ENCODE assay signal across 8 mouse cellular contexts in genomic region chr7:59230768-59231167, GRCm38 (mm10). TPM values are rescaled to one million over a fixed set of nuclear protein-coding genes. Genes with fewer than 3 reads are reported as not detected.
DNase-seq lines count a peak whose midpoint lies in the region; ATAC-seq lines count a peak whose summit lies in the region.

No protein-coding gene starts in this region.

- peak overlapping the region; percentile 82 for H3K4me2 ChIP-seq in intestine, embryonic 14.5 days (ENCODE audit: low read length)
- no peak overlapping the region for H3K4me2 ChIP-seq in intestine, embryonic 16.5 days (ENCODE audit: low read depth, low read length)
- peak overlapping the region; percentile 58 for H3K4me2 ChIP-seq in embryonic facial prominence, embryonic 12.5 days (replicated peaks)
- peak overlapping the region; percentile 70 for H3K4me2 ChIP-seq in hindbrain, embryonic 16.5 days (ENCODE audit: low read length)
- peak overlapping the region; percentile 54 for H3K4me2 ChIP-seq in midbrain, embryonic 13.5 days (replicated peaks)

- H3K9me3 ChIP-seq in intestine, embryonic 14.5 days (ENCODE audit: control insufficient read depth, low read length) = no peaks in the 10 kb centered on the region
- H3K9me3 ChIP-seq in intestine, embryonic 16.5 days (ENCODE audit: control insufficient read depth, low read length) = no peaks in the 10 kb centered on the region
- H3K9me3 ChIP-seq in embryonic facial prominence, embryonic 12.5 days = no peaks in the 10 kb centered on the region
- H3K9me3 ChIP-seq in hindbrain, embryonic 16.5 days (ENCODE audit: control insufficient read depth, low read length) = no peaks in the 10 kb centered on the region
- no peaks in the 10 kb centered on the region for H3K9me3 ChIP-seq in midbrain, embryonic 13.5 days

- H3K4me3 ChIP-seq in intestine, embryonic 14.5 days (ENCODE audit: low read depth, low read length) = peak overlapping the region; percentile 91
- H3K4me3 ChIP-seq in intestine, embryonic 16.5 days (ENCODE audit: low read length) = no peak overlapping the region
- H3K4me3 ChIP-seq in embryonic facial prominence, embryonic 12.5 days = no peak overlapping the region
- peak overlapping the region; percentile 28 for H3K4me3 ChIP-seq in hindbrain, embryonic 16.5 days (ENCODE audit: low read length)
- peak overlapping the region; percentile 99 for H3K4me3 ChIP-seq in midbrain, embryonic 13.5 days (replicated peaks)

- no peaks in the 10 kb centered on the region for H3K36me3 ChIP-seq in intestine, embryonic 14.5 days (ENCODE audit: control insufficient read depth, insufficient read depth, low read length)
- H3K36me3 ChIP-seq in intestine, embryonic 16.5 days (ENCODE audit: control insufficient read depth, insufficient read depth, low read length) = no peaks in the 10 kb centered on the region
- H3K36me3 ChIP-seq in embryonic facial prominence, embryonic 12.5 days = no peaks in the 10 kb centered on the region
- H3K36me3 ChIP-seq in hindbrain, embryonic 16.5 days (ENCODE audit: control insufficient read depth, insufficient read depth, low read length) = no peaks in the 10 kb centered on the region
- no peaks in the 10 kb centered on the region for H3K36me3 ChIP-seq in midbrain, embryonic 13.5 days

- 71% methylated on average over 5 of the region's 5 CpGs for WGBS in intestine, embryonic 14.5 days
- 60% methylated on average over 5 of the region's 5 CpGs for WGBS in intestine, embryonic 16.5 days
- 72% methylated on average over 5 of the region's 5 CpGs for WGBS in embryonic facial prominence, embryonic 12.5 days
- 48% methylated on average over 5 of the region's 5 CpGs for WGBS in hindbrain, embryonic 16.5 days
- 51% methylated on average over 5 of the region's 5 CpGs for WGBS in midbrain, embryonic 13.5 days

- H3K9ac ChIP-seq in intestine, embryonic 14.5 days (ENCODE audit: low read length) = no peak overlapping the region
- no peak overlapping the region for H3K9ac ChIP-seq in intestine, embryonic 16.5 days (ENCODE audit: low read depth, low read length)
- H3K9ac ChIP-seq in embryonic facial prominence, embryonic 12.5 days = no peak overlapping the region
- no peak overlapping the region for H3K9ac ChIP-seq in hindbrain, embryonic 16.5 days (ENCODE audit: low read depth, low read length)
- peak overlapping the region; percentile 25 for H3K9ac ChIP-seq in midbrain, embryonic 13.5 days (replicated peaks)

- 0 out of 2 replicates have a peak, but pooled peaks cover 9% of the 10 kb centered on the region for H3K4me1 ChIP-seq in intestine, embryonic 14.5 days (replicated peaks; ENCODE audit: control insufficient read depth, insufficient read depth, low read length)
- H3K4me1 ChIP-seq in intestine, embryonic 16.5 days (ENCODE audit: control insufficient read depth, insufficient read depth, low read length) = peaks cover 3% of the 10 kb centered on the region; the same call in 1 of the 2 replicates
- H3K4me1 ChIP-seq in embryonic facial prominence, embryonic 12.5 days = peaks cover 8% of the 10 kb centered on the region
- H3K4me1 ChIP-seq in hindbrain, embryonic 16.5 days (ENCODE audit: control insufficient read depth, insufficient read depth, low read depth, low read length) = peaks cover 5% of the 10 kb centered on the region; the same call in 1 of the 2 replicates
- peaks cover 15% of the 10 kb centered on the region for H3K4me1 ChIP-seq in midbrain, embryonic 13.5 days (replicated peaks)

- no peak overlapping the region for H3K27ac ChIP-seq in intestine, embryonic 14.5 days (ENCODE audit: low read depth)
- H3K27ac ChIP-seq in intestine, embryonic 16.5 days (ENCODE audit: low read length) = no peak overlapping the region
- no peak overlapping the region for H3K27ac ChIP-seq in embryonic facial prominence, embryonic 12.5 days
- H3K27ac ChIP-seq in hindbrain, embryonic 16.5 days (ENCODE audit: low read depth, low read length) = no peak overlapping the region
- no peak overlapping the region for H3K27ac ChIP-seq in midbrain, embryonic 13.5 days

- DNase-seq in intestine, embryonic 14.5 days (ENCODE audit: low spot score) = no peak
- no peak for DNase-seq in urinary bladder, postnatal 10 days (ENCODE audit: low spot score)
- DNase-seq in ovary, postnatal 10 days (ENCODE audit: low spot score) = no peak
- DNase-seq in urinary bladder, adult 2 months (ENCODE audit: low spot score) = no peak

- H3K27me3 ChIP-seq in intestine, embryonic 14.5 days (replicated peaks; ENCODE audit: control insufficient read depth, insufficient read depth, low read length) = no peaks in the 10 kb centered on the region
- H3K27me3 ChIP-seq in intestine, embryonic 16.5 days (replicated peaks; ENCODE audit: control insufficient read depth, insufficient read depth, low read length) = no peaks in the 10 kb centered on the region
- no peaks in the 10 kb centered on the region for H3K27me3 ChIP-seq in embryonic facial prominence, embryonic 12.5 days
- H3K27me3 ChIP-seq in hindbrain, embryonic 16.5 days (replicated peaks; ENCODE audit: control insufficient read depth, insufficient read depth, low read length) = no peaks in the 10 kb centered on the region
- no peaks in the 10 kb centered on the region for H3K27me3 ChIP-seq in midbrain, embryonic 13.5 days

- no peak for ATAC-seq in intestine, embryonic 14.5 days (replicated peaks; ENCODE audit: low FRiP score, low TSS enrichment, low read depth)
- no peak for ATAC-seq in intestine, embryonic 16.5 days
- no peak for ATAC-seq in embryonic facial prominence, embryonic 12.5 days (ENCODE audit: insufficient number of reproducible peaks, insufficient read depth, low FRiP score, low TSS enrichment)
- ATAC-seq in hindbrain, embryonic 16.5 days = no peak
- ATAC-seq in midbrain, embryonic 13.5 days = no peak

RNA-seq across cellular contexts. Expression of gene Ube3a, which starts 2.2 kb away (rescaled TPM):
- polyA plus RNA-seq in intestine, embryonic 14.5 days (2014; fragmentation: Nextera tagmentation; extraction: Ambion mirVana) = 128 and 131 TPM in 2 replicates
- 93.1 and 95.0 TPM in 2 replicates for polyA plus RNA-seq in intestine, embryonic 16.5 days (2015; fragmentation: Nextera tagmentation; extraction: Ambion mirVana)
- polyA plus RNA-seq in embryonic facial prominence, embryonic 12.5 days (2016; fragmentation: Nextera tagmentation; extraction: Ambion mirVana) = 142 and 164 TPM in 2 replicates
- 166 and 169 TPM in 2 replicates for polyA plus RNA-seq in hindbrain, embryonic 16.5 days (2015; fragmentation: Nextera tagmentation; extraction: Ambion mirVana)
- polyA plus RNA-seq in midbrain, embryonic 13.5 days (2015; fragmentation: Nextera tagmentation; extraction: Ambion mirVana) = 183 and 186 TPM in 2 replicates
- 15.9 and 21.4 TPM in 2 replicates for polyA plus RNA-seq in urinary bladder, adult 2 months (2012; rRNA removed)

Comparison
In these comparisons a context has a peak if more than half of its experiments do, and no peak if none do; other contexts are left out.
1. H3K4me3 ChIP-seq: peak in intestine, embryonic 14.5 days (single experiment), hindbrain, embryonic 16.5 days (single experiment) and midbrain, embryonic 13.5 days (single experiment); none in intestine, embryonic 16.5 days (single experiment) and embryonic facial prominence, embryonic 12.5 days (single experiment).